Mouse (Mus musculus) stomach, embryonic 16.5 days (tissue): ENCODE measurements around the gene Mapk14. TPM values are rescaled to one million over a fixed set of nuclear protein-coding genes. Genes with fewer than 3 reads are reported as not detected.
"Not testable (repeated sequence)": the region's sequence is repeated elsewhere in the genome, so short reads cannot be mapped to it uniquely, and the experiment has no call there.

Experiments
- ATAC-seq: fragments of 200-750 bp; cut with Nextera tagmentation; 2 replicates; pipeline ENCODE4 v1.8.0; 2017; ENCODE audit warnings: moderate number of reproducible peaks, moderate TSS enrichment; ENCODE audit not compliant: insufficient read depth, low FRiP score
- H3K27ac ChIP-seq: fragments of 300-500 bp; sonication (generic); 2 replicates; pipeline ENCODE4 v1.5.1; 2014; ENCODE audit warnings: low read length
- H3K27me3 ChIP-seq: fragments of 300-500 bp; sonication (generic); 2 replicates; pipeline ENCODE4 v1.6.1; 2014; ENCODE audit warnings: low read length, control low read depth, mixed read lengths; ENCODE audit not compliant: control insufficient read depth, insufficient read depth
- H3K36me3 ChIP-seq: fragments of 300-500 bp; sonication (generic); 2 replicates; pipeline ENCODE4 v1.6.1; 2014; ENCODE audit warnings: low read length; ENCODE audit not compliant: control insufficient read depth, insufficient read depth
- H3K4me1 ChIP-seq: fragments of 300-500 bp; sonication (generic); 2 replicates; pipeline ENCODE4 v1.6.1; 2014; ENCODE audit warnings: low read length, control low read depth, mixed read lengths; ENCODE audit not compliant: control insufficient read depth, insufficient read depth
- H3K4me2 ChIP-seq: fragments of 300-500 bp; sonication (generic); 2 replicates; pipeline ENCODE4 v1.6.1; 2014; ENCODE audit warnings: low read depth, low read length, mixed read lengths
- H3K4me3 ChIP-seq: fragments of 300-500 bp; sonication (generic); replicated peaks from 2 replicates; pipeline ENCODE4 v1.5.1; 2014; ENCODE audit warnings: mild to moderate bottlenecking, low read length
- H3K9ac ChIP-seq: fragments of 300-500 bp; sonication (generic); 2 replicates; pipeline ENCODE4 v1.6.1; 2014; ENCODE audit warnings: low read length
- H3K9me3 ChIP-seq: fragments of 300-500 bp; sonication (generic); replicated peaks from 2 replicates; pipeline ENCODE4 v1.6.1; 2016; ENCODE audit warnings: low read length, control low read depth; ENCODE audit not compliant: control insufficient read depth
- WGBS: fragments of 180-500 bp; shearing (Covaris S2); extraction: QIAGEN DNeasy Blood & Tissue Kit; methylation state at CpG from one replicate; pipeline ENCODE4 v1.1.7; 2014; 5-methylcytosine and 5-hydroxymethylcytosine counted together
- polyA plus RNA-seq: library from polyadenylated mRNA; unstranded; fragments of >200 nt; fragmentation: Nextera tagmentation; extraction: Ambion mirVana; gene quantifications from 2 replicates; pipeline ENCODE4 v1.2.1, GENCODE M21; 2015

Gene Mapk14
- polyA plus RNA-seq, 1 experiment from 2014 or later, result 34.2 TPM

- no peak overlapping the region for H3K27ac ChIP-seq
- 43% methylated on average over 3 of the region's 3 CpGs for WGBS
- ATAC-seq, result no peak
- no peaks in the 10 kb centered on the region for H3K36me3 ChIP-seq
- H3K4me1 ChIP-seq, result peaks cover 16% of the 10 kb centered on the region
- H3K4me3 ChIP-seq, result no peak overlapping the region
- no peak overlapping the region for H3K9ac ChIP-seq
- no peaks in the 10 kb centered on the region for H3K9me3 ChIP-seq
- H3K4me2 ChIP-seq, result no peak overlapping the region
- H3K27me3 ChIP-seq, result peaks cover 5% of the 10 kb centered on the region; the same call in 1 of the 2 replicates
Measured at GRCm38 (mm10) chr17:28766203-28766602, 75.1 kb downstream of the Mapk14 start.

- 76% methylated on average over 11 of the region's 11 CpGs for WGBS
- Histone ChIP-seq H3K4me1 (peaks cover 16% of the 10 kb centered on the region), H3K27ac (no peak overlapping the region), H3K4me2 (no peak overlapping the region), H3K4me3 (no peak overlapping the region), H3K9ac (no peak overlapping the region), H3K9me3 (no peaks in the 10 kb centered on the region), H3K27me3 (peaks cover 5% of the 10 kb centered on the region; the same call in 1 of the 2 replicates), H3K36me3 (no peaks in the 10 kb centered on the region)
- ATAC-seq, result no peak
Measured at GRCm38 (mm10) chr17:28766781-28767515, 75.8 kb downstream of the Mapk14 start.

- peak within 1 kb of the TSS; percentile 71 for H3K4me3 ChIP-seq
- peak within 1 kb of the TSS; percentile 90 for H3K4me2 ChIP-seq
- peak; percentile 41; the same call in 1 of the 2 replicates for ATAC-seq
- peaks cover 5% of the 10 kb centered on the region; the same call in 1 of the 2 replicates for H3K27me3 ChIP-seq
- H3K9ac ChIP-seq, result peak within 1 kb of the TSS; percentile 85
- H3K36me3 ChIP-seq, result no peaks in the 10 kb centered on the region
- no peaks in the 10 kb centered on the region for H3K9me3 ChIP-seq
- 1% methylated on average over 47 of the region's 58 CpGs for WGBS
- peak within 1 kb of the TSS; percentile 64 for H3K27ac ChIP-seq
- H3K4me1 ChIP-seq, result peaks cover 16% of the 10 kb centered on the region
Measured at GRCm38 (mm10) chr17:28769121-28769874, 78.2 kb downstream of the Mapk14 start, which contains the start of gene Mapk13. Gene Mapk13, plus strand, starts transcription at chr17:28769297.

- H3K27me3 ChIP-seq, result peaks cover 5% of the 10 kb centered on the region; the same call in 1 of the 2 replicates
- H3K4me3 ChIP-seq, result peak overlapping the region; percentile 71
- H3K4me1 ChIP-seq, result peaks cover 16% of the 10 kb centered on the region
- ATAC-seq, result peak; percentile 59
- WGBS, result 3% methylated on average over 24 of the region's 24 CpGs
- no peaks in the 10 kb centered on the region for H3K36me3 ChIP-seq
- H3K9me3 ChIP-seq, result no peaks in the 10 kb centered on the region
- peak overlapping the region; percentile 85 for H3K9ac ChIP-seq
- H3K27ac ChIP-seq, result peak overlapping the region; percentile 64
- H3K4me2 ChIP-seq, result peak overlapping the region; percentile 90
Measured at GRCm38 (mm10) chr17:28769875-28770421, 78.8 kb downstream of the Mapk14 start.

GRCm38 (mm10) chr17:28771289-28771688 lies 80.2 kb downstream of the Mapk14 start:
- peaks cover 16% of the 10 kb centered on the region for H3K4me1 ChIP-seq
- WGBS, result 76% methylated on average over 5 of the region's 5 CpGs
- H3K4me3 ChIP-seq, result no peak overlapping the region
- no peaks in the 10 kb centered on the region for H3K9me3 ChIP-seq
- H3K9ac ChIP-seq, result no peak overlapping the region
- no peak overlapping the region for H3K4me2 ChIP-seq
- H3K27me3 ChIP-seq, result peaks cover 5% of the 10 kb centered on the region; the same call in 1 of the 2 replicates
- H3K36me3 ChIP-seq, result 0 out of 2 replicates have a peak, but pooled peaks cover 4% of the 10 kb centered on the region
- H3K27ac ChIP-seq, result no peak overlapping the region
- no peak for ATAC-seq

DNA sequence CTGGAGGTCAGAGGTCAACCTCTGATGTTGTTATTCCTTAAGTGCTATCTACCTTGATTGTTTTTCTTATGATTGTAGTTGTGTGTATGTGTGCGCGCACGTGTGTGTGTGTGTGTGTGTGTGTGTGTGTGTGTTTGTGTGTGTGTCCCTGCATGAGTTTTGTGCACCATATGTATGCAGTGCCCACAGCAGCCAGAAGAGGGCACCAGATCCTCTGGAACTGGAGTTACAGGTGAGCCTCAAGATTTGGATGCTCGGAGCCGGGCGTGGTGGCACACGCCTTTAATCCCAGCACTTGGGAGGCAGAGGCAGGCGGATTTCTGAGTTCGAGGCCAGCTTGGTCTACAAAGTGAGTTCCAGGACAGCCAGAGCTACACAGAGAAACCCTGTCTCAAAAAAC lies 83.2 kb downstream of the Mapk14 start:
- H3K4me2 ChIP-seq, H3K4me3 ChIP-seq, ATAC-seq, H3K9ac ChIP-seq, H3K27me3 ChIP-seq, H3K9me3 ChIP-seq, H3K27ac ChIP-seq: not testable (repeated sequence)
- Histone ChIP-seq H3K36me3 (peaks cover 13% of the 10 kb centered on the region), H3K4me1 (peaks cover 11% of the 10 kb centered on the region)
- WGBS, result 93% methylated on average over 7 of the region's 9 CpGs

- Histone ChIP-seq H3K27ac (no peak overlapping the region), H3K4me1 (peaks cover 4% of the 10 kb centered on the region), H3K27me3 (no peaks in the 10 kb centered on the region), H3K4me3 (no peak overlapping the region), H3K4me2 (no peak overlapping the region), H3K36me3 (peaks cover 13% of the 10 kb centered on the region), H3K9me3 (0 out of 2 replicates have a peak, but pooled peaks cover 5% of the 10 kb centered on the region), H3K9ac (no peak overlapping the region)
- WGBS, result 76% methylated on average over 4 of the region's 4 CpGs
- no peak for ATAC-seq
Measured at GRCm38 (mm10) chr17:28775161-28775560, 84.0 kb downstream of the Mapk14 start.

- Histone ChIP-seq H3K9me3 (0 out of 2 replicates have a peak, but pooled peaks cover 5% of the 10 kb centered on the region), H3K4me2 (no peak overlapping the region), H3K4me1 (peaks cover 5% of the 10 kb centered on the region; the same call in 1 of the 2 replicates), H3K4me3 (no peak overlapping the region), H3K27me3 (no peaks in the 10 kb centered on the region), H3K36me3 (peaks cover 13% of the 10 kb centered on the region), H3K27ac (no peak overlapping the region), H3K9ac (no peak overlapping the region)
- 97% methylated on average over 3 of the region's 3 CpGs for WGBS
- ATAC-seq, result no peak
Measured at GRCm38 (mm10) chr17:28776817-28777216, 85.7 kb downstream of the Mapk14 start.
